Mouse (Mus musculus) cerebellum, postnatal 36 days (tissue): ENCODE data around the gene Aldh1l1.

ENCODE experiments used
- DNase-seq, 2 experiments: peaks; one replicate each; pipeline ENCODE4 v3.0.0; 2021 to 2022; ENCODE audit warnings: mixed read lengths in 2 of 2

The Aldh1l1 gene

GRCm38 (mm10) chr6:90472697-90473096 lies 13.5 kb upstream of the Aldh1l1 start:
- DNase-seq, result no peak

- DNase-seq, result no peak
Measured at GRCm38 (mm10) chr6:90473630-90474360, 12.4 kb upstream of the Aldh1l1 start.

GRCm38 (mm10) chr6:90474361-90474750 lies 11.9 kb upstream of the Aldh1l1 start:
- DNase-seq, result no peak

- DNase-seq, result no peak
Measured at GRCm38 (mm10) chr6:90475176-90475853, 10.9 kb upstream of the Aldh1l1 start.

GRCm38 (mm10) chr6:90475854-90476212 lies 10.4 kb upstream of the Aldh1l1 start:
- no peak for DNase-seq

- peak; percentile 43 to 48 for DNase-seq
Measured at GRCm38 (mm10) chr6:90476941-90477518, 9.2 kb upstream of the Aldh1l1 start.

GRCm38 (mm10) chr6:90484249-90484648 lies 2.0 kb upstream of the Aldh1l1 start:
- DNase-seq, result no peak

- no peak for DNase-seq
Measured at GRCm38 (mm10) chr6:90484876-90485275, 1.4 kb upstream of the Aldh1l1 start.

- no peak for DNase-seq
Measured at GRCm38 (mm10) chr6:90487531-90487930, 1.3 kb downstream of the Aldh1l1 start.

GRCm38 (mm10) chr6:90489532-90489931 lies 3.3 kb downstream of the Aldh1l1 start:
- DNase-seq, result no peak

- DNase-seq, result no peak
Measured at GRCm38 (mm10) chr6:90490976-90491375, 4.7 kb downstream of the Aldh1l1 start.

GRCm38 (mm10) chr6:90491956-90492744 lies 5.9 kb downstream of the Aldh1l1 start:
- DNase-seq, result no peak

- no peak for DNase-seq
Measured at GRCm38 (mm10) chr6:90494155-90494554, 7.9 kb downstream of the Aldh1l1 start.

- DNase-seq, result no peak
Measured at GRCm38 (mm10) chr6:90494566-90494965, 8.3 kb downstream of the Aldh1l1 start.

GRCm38 (mm10) chr6:90495282-90495912 lies 9.2 kb downstream of the Aldh1l1 start:
- no peak for DNase-seq

GRCm38 (mm10) chr6:90496217-90496616 lies 10.0 kb downstream of the Aldh1l1 start:
- DNase-seq, result no peak

- DNase-seq, result no peak
Measured at GRCm38 (mm10) chr6:90499509-90499908, 13.3 kb downstream of the Aldh1l1 start.

- no peak for DNase-seq
Measured at GRCm38 (mm10) chr6:90501222-90501940, 15.2 kb downstream of the Aldh1l1 start.

GRCm38 (mm10) chr6:90505906-90506305 lies 19.7 kb downstream of the Aldh1l1 start:
- no peak for DNase-seq

GRCm38 (mm10) chr6:90506673-90507311 lies 20.6 kb downstream of the Aldh1l1 start:
- peak; percentile 91 to 95 for DNase-seq

- no peak for DNase-seq
Measured at GRCm38 (mm10) chr6:90507443-90507842, 21.2 kb downstream of the Aldh1l1 start.
